Mouse (Mus musculus): ENCODE data around the gene Usp4.
"Not testable (repeated sequence)": the region's sequence is repeated elsewhere in the genome, so short reads cannot be mapped to it uniquely, and the experiment has no call there.

The Usp4 gene

GRCm38 (mm10) chr9:108347540-108348289, at the start of gene Usp4:
Usp4 (plus strand) TSS chr9:108347853.
- DNase-seq (ENCODE audit: low read depth, low spot score): peak; percentile 86

DNA sequence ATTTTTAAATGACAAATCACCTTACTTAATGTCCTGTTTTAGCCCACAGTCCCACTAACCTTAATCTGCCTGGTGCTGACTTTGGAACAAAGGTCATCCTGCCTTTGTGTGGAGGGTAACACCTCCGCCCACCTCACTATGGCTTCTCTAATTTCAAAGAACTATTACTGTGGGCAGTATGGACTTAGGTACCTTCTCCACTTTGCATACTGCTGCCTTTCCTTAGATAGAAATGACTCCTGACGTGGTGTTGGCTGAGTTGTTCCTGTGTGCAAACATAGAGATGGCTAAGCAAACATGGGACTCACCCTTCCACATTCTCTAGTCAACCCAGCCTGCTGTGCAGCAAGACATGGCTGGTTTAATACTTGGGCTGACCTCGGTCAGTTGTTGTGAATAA, 45.8 kb upstream of the Usp4 start:
- no peak for DNase-seq (ENCODE audit: low read depth, low spot score)

- no peak for DNase-seq (ENCODE audit: low read depth, low spot score)
Observed at GRCm38 (mm10) chr9:108304716-108305115, 42.9 kb upstream of the Usp4 start.

DNA sequence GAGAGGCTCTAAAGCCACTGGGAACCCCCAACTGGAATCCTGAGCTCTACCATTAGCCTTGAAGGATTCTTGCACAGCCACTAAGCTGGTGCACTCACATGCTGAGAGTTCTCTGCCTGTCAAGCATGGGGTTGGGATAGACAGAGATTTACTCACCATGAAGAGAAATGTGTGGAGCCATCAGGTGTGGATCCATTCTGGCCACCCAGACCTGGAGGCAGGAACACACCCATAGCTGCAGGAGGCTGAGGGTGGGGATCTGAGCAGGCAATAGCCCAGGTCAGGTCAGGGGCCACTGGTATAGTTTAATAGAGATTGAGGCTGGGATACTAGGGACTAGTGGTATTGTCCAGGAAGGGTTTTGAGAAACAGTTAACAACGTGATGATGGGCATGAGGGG, 42.5 kb upstream of the Usp4 start:
- no peak for DNase-seq (ENCODE audit: low read depth, low spot score)

DNA sequence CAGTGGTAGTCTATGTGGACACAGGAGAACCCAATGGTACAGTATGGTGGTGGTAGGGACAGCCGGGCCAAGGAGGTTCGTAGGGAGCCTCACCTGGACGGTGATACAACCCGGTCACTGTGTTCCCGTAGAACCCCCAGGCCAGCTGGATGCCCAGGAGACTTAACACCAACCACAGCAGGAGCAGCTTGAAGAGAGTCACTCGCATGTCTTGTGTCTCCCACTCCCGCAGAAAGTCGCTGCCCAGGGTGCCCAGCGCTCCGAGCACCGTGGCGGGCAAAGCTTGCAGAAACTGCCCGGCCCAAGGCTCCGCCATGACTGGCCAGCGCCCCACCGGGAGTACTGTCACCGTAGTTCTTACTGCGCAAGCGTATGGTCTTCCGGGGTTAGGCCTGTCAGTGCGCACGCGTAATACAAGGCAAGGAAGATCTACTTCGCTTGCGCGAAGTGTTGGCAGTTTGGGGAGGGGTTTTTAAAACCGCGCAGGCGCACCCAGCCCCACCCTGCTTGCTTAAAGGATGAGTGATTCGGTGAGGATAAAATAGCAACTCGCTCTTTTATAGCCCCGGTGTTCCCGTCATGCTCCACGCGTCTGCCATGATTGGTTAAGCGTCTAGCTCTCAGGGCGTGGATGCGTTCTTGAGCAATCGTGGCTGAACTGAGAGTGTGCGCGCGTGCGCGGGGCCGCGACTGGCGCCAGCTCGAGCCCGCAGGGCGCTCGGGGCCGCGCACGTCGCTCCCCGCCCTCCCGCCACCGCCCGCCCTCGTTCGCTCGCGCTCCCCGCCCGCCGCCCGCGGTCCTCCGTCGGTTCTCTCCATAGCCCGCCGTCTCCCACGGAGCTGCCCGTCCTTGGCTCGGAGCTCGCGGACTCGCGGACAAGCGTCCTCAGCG, 41.8 kb upstream of the Usp4 start, which contains the start of the genes Rhoa and Tcta:
TSS of gene Rhoa (plus strand) at position 501 of the 892 bp plus-strand sequence.
TSS of gene Tcta (minus strand) at position 532 of the 892 bp plus-strand sequence.
- peak; percentile 99 for DNase-seq (ENCODE audit: low read depth, low spot score)

- peak; percentile 60 for DNase-seq (ENCODE audit: low read depth, low spot score)
Observed at GRCm38 (mm10) chr9:108306571-108306980, 41.1 kb upstream of the Usp4 start.

- DNase-seq (ENCODE audit: low read depth, low spot score): peak; percentile 39
Observed at GRCm38 (mm10) chr9:108307021-108307807, 40.4 kb upstream of the Usp4 start.

- DNase-seq (ENCODE audit: low read depth, low spot score): no peak
Observed at GRCm38 (mm10) chr9:108308141-108308540, 39.5 kb upstream of the Usp4 start.

- DNase-seq (ENCODE audit: low read depth, low spot score): peak; percentile 36
Observed at GRCm38 (mm10) chr9:108317572-108317971, 30.1 kb upstream of the Usp4 start.

DNA sequence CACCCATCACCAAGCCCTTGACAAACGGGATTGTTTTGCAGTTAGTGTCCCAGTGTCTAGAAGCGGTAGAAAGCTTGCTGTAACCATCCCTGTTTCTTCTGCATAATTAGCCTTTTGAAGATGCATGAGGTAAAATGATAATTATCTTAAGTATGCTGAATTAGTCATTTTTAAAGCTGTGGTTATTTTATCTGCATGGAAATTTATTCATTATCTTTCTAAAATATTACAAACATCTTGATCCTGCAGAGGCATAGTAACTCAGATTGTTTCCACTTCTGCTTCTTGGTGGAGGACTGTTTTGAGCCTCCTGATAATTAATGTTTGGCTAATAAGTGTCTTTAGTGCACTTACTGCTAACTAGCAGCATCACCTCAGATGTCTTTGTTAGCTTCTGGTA, 29.2 kb upstream of the Usp4 start:
- no peak for DNase-seq (ENCODE audit: low read depth, low spot score)

DNA sequence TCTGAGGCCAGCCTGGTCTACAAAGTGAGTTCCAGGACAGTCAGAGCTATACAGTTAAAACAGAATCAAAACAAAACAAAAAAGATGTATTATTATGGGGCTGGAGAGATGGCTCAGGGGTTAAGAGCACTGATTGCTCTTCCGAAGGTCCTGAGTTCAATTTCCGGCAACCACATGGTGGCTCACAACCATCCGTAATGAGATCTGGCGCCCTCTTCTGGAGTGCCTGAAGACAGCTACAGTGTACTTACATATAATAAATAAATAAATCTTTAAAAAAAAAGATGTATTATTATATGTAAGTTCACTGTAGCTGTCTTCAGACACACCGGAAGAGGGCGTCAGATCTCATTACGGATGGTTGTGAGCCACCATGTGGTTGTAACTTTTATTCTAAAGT, 25.6 kb upstream of the Usp4 start:
- not testable (repeated sequence) for DNase-seq (ENCODE audit: low read depth, low spot score)

DNA sequence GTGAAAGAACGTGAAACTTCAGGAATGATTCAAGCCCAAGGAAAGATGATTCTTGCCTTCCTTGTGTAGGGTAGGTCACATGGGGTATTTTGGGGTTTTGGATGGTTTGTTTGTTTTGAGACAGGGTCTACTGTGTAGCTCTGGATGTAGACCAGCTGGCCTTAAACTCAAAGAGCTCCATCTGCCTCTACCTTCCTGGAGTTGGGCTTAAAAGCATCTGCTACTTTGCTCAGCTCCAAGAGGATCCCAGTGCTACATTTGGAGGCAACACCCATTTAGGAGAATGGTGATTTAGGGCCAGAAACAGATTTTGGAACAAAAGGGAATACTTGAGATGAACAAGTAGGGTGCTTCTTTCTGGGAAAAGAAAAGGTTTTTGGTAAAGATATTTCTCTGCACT, 22.9 kb upstream of the Usp4 start:
- DNase-seq (ENCODE audit: low read depth, low spot score): no peak

DNA sequence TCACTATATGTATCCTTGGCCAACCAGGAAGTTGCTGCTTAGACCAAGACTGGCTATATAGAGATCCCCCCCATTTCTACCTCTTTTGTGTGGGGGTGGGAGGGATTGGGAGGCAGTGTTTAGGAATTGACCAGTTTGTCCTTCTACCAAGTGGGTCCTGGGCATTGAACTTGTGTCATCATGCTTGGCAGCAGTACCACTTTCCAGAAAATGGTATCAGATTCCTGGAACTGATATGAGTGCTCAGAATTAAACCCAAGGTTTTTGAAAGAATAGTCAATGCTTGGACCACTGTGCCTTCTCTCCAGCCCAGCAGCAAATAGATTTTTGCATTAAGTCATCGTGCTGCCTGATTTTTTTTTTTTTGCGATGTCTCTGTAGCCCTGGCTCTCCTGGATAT, 21.8 kb upstream of the Usp4 start:
- DNase-seq (ENCODE audit: low read depth, low spot score): no peak

DNA sequence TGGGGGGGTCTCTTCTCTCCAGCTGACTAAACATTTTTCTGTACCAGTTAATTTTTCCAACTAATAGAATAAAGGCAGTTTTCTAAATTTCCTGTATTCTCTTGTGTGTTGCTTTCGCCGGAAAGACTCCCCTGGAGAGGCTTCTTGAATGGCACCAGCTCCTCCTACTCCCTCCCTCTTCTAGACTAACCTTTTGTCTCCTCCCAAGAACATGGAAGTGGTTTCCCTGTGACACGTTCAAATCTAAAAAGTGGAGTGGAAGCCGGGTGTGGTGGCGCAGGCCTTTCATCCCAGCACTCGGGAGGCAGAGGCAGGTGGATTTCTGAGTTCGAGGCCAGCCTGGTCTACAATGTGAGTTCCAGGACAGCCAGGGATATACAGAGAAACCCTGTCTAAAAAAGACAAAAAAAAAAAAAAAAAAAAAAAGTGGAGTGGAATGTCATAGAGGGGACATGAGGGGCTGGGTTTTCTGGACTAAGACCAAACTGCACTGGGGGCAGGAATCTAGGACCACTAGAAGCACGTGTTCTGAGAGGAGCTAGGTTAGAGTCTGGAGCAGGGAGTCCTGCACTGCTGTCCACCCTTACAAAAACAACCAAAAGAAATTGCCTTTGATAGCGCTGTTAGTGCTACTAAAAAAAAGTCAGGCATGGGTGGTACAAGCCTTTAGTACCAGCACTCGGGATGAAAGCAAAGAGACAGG, 9.7 kb upstream of the Usp4 start:
- no peak for DNase-seq (ENCODE audit: low read depth, low spot score)

- peak; percentile 48 for DNase-seq (ENCODE audit: low read depth, low spot score)
Observed at GRCm38 (mm10) chr9:108338551-108338885, 9.1 kb upstream of the Usp4 start.

GRCm38 (mm10) chr9:108338886-108339781, 8.5 kb upstream of the Usp4 start, which contains the start of gene Gpx1:
Gpx1 (plus strand) TSS chr9:108338903.
- peak; percentile 98 for DNase-seq (ENCODE audit: low read depth, low spot score)

- DNase-seq (ENCODE audit: low read depth, low spot score): peak; percentile 41
Observed at GRCm38 (mm10) chr9:108339886-108340257, 7.8 kb upstream of the Usp4 start.

- peak; percentile 43 for DNase-seq (ENCODE audit: low read depth, low spot score)
Observed at GRCm38 (mm10) chr9:108340258-108341138, 7.2 kb upstream of the Usp4 start.

DNA sequence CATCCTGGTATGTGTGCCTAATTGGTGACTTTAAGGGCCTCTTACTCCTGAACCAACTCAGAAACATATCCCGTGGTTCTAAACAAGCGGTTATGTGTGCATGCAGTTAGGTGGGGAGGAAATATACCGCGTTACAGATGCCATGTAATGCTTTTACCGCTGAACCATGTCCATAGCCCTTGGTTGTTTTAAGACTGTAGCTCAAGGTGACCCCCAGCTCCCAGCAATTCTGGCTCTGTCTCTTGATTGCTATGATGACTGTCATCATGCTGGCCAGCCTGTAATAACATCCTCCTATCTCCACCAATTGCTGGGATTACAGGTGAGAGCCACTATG, 6.5 kb upstream of the Usp4 start:
- DNase-seq (ENCODE audit: low read depth, low spot score): peak; percentile 32

All from 3T3-L1 (cell line).